Mouse (Mus musculus) layer of hippocampus, postnatal 25 days (tissue): ENCODE measurements around the gene Ankrd36. TPM values are rescaled to one million over a fixed set of nuclear protein-coding genes. Genes with fewer than 3 reads are reported as not detected.

Experiments used
- DNase-seq, 2 experiments: peaks; one replicate each; pipeline ENCODE4 v3.0.0; 2022; ENCODE audit warnings: mixed read lengths in 2 of 2, low spot score in 1 of 2; ENCODE audit errors: extremely low spot score in 1 of 2
- total RNA-seq, 2 experiments: library from RNA; stranded (reverse); gene quantifications; 2 replicates each; pipeline ENCODE4 v1.2.3; 2021

Gene Ankrd36
- total RNA-seq, 2 experiments from 2014 or later: not detected

GRCm38 (mm10) chr11:5629033-5629432 is 59.5 kb downstream of the Ankrd36 start:
- peak; percentile 32 to 75 for DNase-seq

GRCm38 (mm10) chr11:5643085-5643484 is 73.6 kb downstream of the Ankrd36 start:
- DNase-seq: no peak

- DNase-seq: no peak
Observed at GRCm38 (mm10) chr11:5650321-5650720, 80.8 kb downstream of the Ankrd36 start.

GRCm38 (mm10) chr11:5682541-5682940 is 113.1 kb downstream of the Ankrd36 start:
- no peak for DNase-seq

- no peak for DNase-seq
Observed at GRCm38 (mm10) chr11:5684283-5684682, 114.8 kb downstream of the Ankrd36 start.

GRCm38 (mm10) chr11:5691775-5692174 is 122.3 kb downstream of the Ankrd36 start:
- peak in 1 of 2 experiments; percentile 64 for DNase-seq

GRCm38 (mm10) chr11:5700808-5701207 is 131.3 kb downstream of the Ankrd36 start:
- DNase-seq: no peak

GRCm38 (mm10) chr11:5701300-5701699 is 131.8 kb downstream of the Ankrd36 start:
- no peak for DNase-seq

- DNase-seq: no peak
Observed at GRCm38 (mm10) chr11:5701821-5702220, 132.3 kb downstream of the Ankrd36 start.

- no peak for DNase-seq
Observed at GRCm38 (mm10) chr11:5702271-5702956, 132.9 kb downstream of the Ankrd36 start.

- no peak for DNase-seq
Observed at GRCm38 (mm10) chr11:5702957-5703332, 133.5 kb downstream of the Ankrd36 start.

GRCm38 (mm10) chr11:5703341-5703740 is 133.9 kb downstream of the Ankrd36 start:
- no peak for DNase-seq

GRCm38 (mm10) chr11:5705972-5706371 is 136.5 kb downstream of the Ankrd36 start:
- DNase-seq: no peak

- DNase-seq: peak; percentile 25 to 45
Observed at GRCm38 (mm10) chr11:5706874-5707529, 137.5 kb downstream of the Ankrd36 start.

GRCm38 (mm10) chr11:5707530-5708353 is 138.3 kb downstream of the Ankrd36 start:
- DNase-seq: peak; percentile 76 to 80

GRCm38 (mm10) chr11:5715179-5715578 is 145.7 kb downstream of the Ankrd36 start:
- DNase-seq: no peak

GRCm38 (mm10) chr11:5715630-5716105 is 146.2 kb downstream of the Ankrd36 start, which contains the start of gene Mrps24:
TSS of gene Mrps24 (minus strand) at chr11:5715680.
- no peak for DNase-seq

- no peak for DNase-seq
Observed at GRCm38 (mm10) chr11:5716246-5716645, 146.8 kb downstream of the Ankrd36 start.

GRCm38 (mm10) chr11:5716938-5717705 is 147.6 kb downstream of the Ankrd36 start:
- DNase-seq: no peak
